Mouse (Mus musculus) macrophage (primary cell): Measurements from ENCODE around the gene Tpst1. TPM values are rescaled to one million over a fixed set of nuclear protein-coding genes. Genes with fewer than 3 reads are reported as not detected.

Experiments used
- H3K27ac ChIP-seq: fragments of 350-480 bp; formaldehyde crosslinking; 2 replicates; pipeline ENCODE4 v1.9.0; 2021
- H3K36me3 ChIP-seq: fragments of 350-480 bp; formaldehyde crosslinking; 2 replicates; pipeline ENCODE4 v1.9.0; 2021; ENCODE audit errors: inconsistent target
- H3K4me3 ChIP-seq: fragments of 350-480 bp; formaldehyde crosslinking; 2 replicates; pipeline ENCODE4 v1.9.0; 2021; ENCODE audit errors: inconsistent target
- H3K79me2 ChIP-seq: fragments of 350-480 bp; formaldehyde crosslinking; 2 replicates; pipeline ENCODE4 v1.9.0; 2021; ENCODE audit errors: inconsistent target
- WGBS: methylation state at CpG from one replicate; pipeline ENCODE4 v1.1.7; 2026; ENCODE audit warnings: inconsistent platforms; ENCODE audit not compliant: missing documents; 5-methylcytosine and 5-hydroxymethylcytosine counted together
- polyA plus RNA-seq: library from polyadenylated mRNA; stranded (reverse); fragments of 250-400 nt; gene quantifications from 3 replicates; pipeline ENCODE4 v1.2.4, GENCODE M21; 2018; ENCODE audit warnings: inconsistent platforms

The Tpst1 gene
- polyA plus RNA-seq, 1 experiment from 2014 or later: 11.0 TPM

DNA sequence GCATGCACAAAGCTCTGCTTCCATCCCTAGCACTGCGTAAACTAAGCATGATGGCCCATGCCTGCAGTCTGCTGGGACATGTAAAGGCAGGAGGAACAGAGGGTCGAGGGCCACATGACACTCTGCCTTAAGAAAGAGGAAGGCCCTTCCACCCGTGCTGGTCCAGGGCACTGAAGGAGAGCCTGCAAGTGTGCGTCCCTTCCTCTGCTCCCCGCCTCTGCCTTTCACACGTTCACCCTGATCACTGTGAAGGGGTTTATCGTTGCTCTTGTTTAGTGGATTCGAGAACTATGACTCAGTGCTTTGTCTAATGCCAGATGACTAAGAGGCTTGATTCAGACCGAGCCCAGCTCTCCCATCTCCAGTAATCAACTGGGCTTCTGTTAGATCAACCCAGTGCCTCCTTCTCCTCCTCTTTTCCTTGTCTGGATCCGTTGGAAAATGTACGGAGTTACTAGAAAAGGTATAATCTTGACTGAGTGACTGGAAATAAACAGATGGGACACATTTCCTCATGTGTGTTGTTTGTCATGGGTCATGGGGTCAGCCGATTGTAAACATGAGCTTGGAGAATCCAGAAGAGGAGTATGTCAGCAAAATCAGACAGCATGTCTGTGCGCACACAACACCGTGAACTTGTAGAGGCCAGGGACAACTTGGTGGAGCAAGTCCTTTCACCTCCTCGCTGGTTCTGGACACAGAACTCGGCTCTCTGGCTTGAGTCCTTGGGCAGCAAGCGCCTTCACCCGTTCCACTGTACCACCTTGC, 16.7 kb downstream of the Tpst1 start:
- Histone ChIP-seq H3K27ac (peak overlapping the region; percentile 78), H3K4me3 (no peak overlapping the region), H3K36me3 (no peaks in the 10 kb centered on the region; the same call in 1 of the 2 replicates), H3K79me2 (peaks cover 87% of the 10 kb centered on the region)
- WGBS: 58% methylated on average over 18 of the region's 18 CpGs

DNA sequence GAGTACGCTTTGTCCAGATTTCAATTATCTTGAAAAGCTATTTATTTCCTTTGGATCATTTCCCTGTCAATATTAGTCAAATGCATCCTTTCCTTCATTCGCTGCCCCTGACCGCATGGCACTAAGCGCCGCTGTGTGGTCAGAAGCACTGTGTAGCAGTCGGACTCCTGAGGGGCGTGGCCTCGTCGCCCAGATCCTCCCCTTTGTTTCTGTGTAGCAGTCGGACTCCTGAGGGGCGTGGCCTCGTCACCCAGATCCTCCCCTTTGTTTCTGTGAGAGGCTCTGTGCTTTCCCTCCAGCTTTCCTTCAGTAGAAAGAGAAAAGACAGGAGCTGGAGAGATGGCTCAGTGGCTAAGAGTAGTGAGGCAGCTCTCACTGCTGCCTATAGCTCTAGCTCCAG, 23.6 kb downstream of the Tpst1 start:
- Histone ChIP-seq H3K79me2 (peaks cover 90% of the 10 kb centered on the region), H3K36me3 (peaks cover 6% of the 10 kb centered on the region), H3K4me3 (no peak overlapping the region), H3K27ac (no peak overlapping the region)
- WGBS: 93% methylated on average over 12 of the region's 12 CpGs

DNA sequence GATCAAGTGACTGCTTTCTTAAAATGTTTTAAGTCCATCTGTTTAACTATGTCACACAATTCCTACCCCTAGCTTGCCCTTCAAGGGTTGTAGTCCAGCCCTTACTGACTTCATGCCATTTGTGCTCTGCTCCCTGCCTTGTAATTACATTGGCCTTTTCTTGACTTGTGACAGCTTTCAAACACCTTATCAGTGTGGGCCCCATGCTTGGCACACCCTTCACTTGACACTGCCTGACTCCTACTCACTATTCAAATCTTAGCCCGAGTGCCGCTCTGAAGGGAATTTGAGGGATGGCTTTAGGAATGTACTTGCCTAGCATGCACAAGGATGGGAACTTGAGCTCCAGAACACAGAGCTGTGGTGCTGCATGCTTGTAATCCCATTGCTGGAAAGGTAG, 24.7 kb downstream of the Tpst1 start:
- no peak overlapping the region for H3K27ac ChIP-seq
- H3K79me2 ChIP-seq: peaks cover 79% of the 10 kb centered on the region
- WGBS: 100% methylated on average over 2 of the region's 2 CpGs
- H3K36me3 ChIP-seq: peaks cover 17% of the 10 kb centered on the region
- no peak overlapping the region for H3K4me3 ChIP-seq

DNA sequence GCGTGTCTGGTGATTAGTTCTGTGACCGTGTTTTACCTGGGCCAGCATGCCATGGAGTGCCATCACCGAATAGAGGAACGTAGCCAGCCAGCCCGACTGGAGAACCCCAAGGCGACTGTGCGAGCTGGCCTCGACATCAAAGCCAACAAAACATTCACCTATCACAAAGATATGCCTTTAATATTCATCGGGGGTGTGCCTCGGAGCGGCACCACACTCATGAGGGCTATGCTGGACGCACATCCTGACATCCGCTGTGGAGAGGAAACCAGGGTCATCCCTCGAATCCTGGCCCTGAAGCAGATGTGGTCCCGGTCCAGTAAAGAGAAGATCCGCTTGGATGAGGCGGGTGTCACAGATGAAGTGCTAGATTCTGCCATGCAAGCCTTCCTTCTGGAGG, 28.6 kb downstream of the Tpst1 start:
- no peak overlapping the region for H3K4me3 ChIP-seq
- H3K36me3 ChIP-seq: peaks cover 41% of the 10 kb centered on the region
- no peak overlapping the region for H3K27ac ChIP-seq
- WGBS: 96% methylated on average over 17 of the region's 17 CpGs
- peaks cover 40% of the 10 kb centered on the region; the same call in 1 of the 2 replicates for H3K79me2 ChIP-seq

DNA sequence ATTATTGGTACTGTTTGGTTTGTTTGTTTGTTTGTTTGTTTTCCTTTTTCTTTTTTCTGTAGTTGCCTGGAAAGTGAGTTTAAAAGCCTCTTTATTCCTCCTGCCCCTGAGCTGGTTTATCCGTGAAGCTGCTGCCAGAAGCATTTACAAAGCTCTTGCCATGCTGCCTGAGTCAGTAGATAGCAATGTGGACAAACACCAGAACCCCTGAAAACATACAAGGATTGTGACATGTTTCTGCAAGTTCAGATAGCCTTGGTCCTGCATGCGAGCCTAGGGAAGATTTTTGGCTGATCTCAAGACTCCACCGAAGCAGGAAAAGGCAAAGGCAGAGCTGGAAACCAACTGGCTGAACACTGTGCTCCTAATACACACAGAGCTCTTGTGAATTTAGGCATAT, 36.2 kb downstream of the Tpst1 start:
- H3K79me2 ChIP-seq: no peaks in the 10 kb centered on the region
- H3K4me3 ChIP-seq: no peak overlapping the region
- WGBS: 98% methylated on average over 3 of the region's 3 CpGs
- H3K27ac ChIP-seq: no peak overlapping the region
- peaks cover 40% of the 10 kb centered on the region for H3K36me3 ChIP-seq

DNA sequence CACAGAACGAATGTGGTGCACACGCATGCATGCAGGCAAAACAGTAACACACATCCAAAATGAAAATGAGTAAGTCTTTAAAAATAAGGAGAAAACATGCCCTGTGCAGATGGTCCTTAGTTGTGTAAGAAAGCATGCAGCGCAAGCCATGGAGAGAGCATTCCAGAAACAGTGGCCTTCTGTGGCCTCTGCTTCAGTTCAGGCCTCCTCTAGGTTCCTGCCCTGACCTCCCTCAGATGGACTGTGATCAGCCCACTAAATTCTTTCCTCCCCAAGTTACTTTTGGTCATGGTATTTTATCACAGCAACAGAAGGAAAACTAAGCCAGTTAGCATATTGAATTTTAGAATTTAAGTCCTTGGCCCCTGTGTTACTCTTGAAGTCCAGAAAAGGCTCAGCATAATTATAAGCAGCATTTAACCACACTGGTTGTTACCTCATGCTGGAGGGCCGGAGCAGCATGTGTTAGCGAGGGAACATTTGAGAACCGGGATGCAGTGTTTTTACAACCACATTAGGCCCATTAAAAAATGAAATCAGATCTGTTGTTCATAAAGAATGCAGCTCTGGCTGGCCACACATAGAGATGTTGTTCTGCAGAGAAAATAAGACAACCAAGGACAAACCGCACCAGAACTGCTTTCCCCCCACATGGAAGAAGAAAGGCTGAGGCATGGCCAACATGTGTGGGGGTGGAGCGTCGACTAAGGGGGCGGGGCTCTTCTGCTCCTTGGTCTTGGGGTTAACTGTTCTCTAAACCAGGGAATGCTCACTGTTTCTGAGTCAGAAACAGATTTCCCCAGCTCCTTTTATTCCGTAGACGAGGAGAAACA, 37.7 kb downstream of the Tpst1 start:
- Histone ChIP-seq H3K4me3 (no peak overlapping the region), H3K36me3 (peaks cover 43% of the 10 kb centered on the region), H3K27ac (no peak overlapping the region), H3K79me2 (no peaks in the 10 kb centered on the region)
- 95% methylated on average over 12 of the region's 12 CpGs for WGBS

DNA sequence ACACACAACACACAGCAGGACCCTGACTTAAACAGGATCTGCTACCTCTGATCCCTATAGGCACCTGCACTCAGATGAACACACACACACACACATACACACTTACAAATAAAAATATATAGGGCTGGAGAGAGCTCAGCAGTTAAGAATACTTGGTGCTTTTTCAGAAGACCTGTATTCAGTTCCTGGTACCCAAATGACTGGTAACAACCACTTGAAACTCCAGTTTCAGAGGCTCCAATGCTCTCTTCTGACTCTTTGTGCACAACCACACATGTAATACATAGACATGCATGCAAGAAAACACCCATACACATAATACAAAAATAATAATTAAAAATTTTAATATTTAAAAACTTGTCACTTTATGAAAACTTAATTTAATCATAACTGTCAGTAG, 39.5 kb downstream of the Tpst1 start:
- Histone ChIP-seq H3K79me2 (peaks cover 8% of the 10 kb centered on the region; the same call in 1 of the 2 replicates), H3K4me3 (no peak overlapping the region), H3K27ac (no peak overlapping the region), H3K36me3 (peaks cover 56% of the 10 kb centered on the region)

DNA sequence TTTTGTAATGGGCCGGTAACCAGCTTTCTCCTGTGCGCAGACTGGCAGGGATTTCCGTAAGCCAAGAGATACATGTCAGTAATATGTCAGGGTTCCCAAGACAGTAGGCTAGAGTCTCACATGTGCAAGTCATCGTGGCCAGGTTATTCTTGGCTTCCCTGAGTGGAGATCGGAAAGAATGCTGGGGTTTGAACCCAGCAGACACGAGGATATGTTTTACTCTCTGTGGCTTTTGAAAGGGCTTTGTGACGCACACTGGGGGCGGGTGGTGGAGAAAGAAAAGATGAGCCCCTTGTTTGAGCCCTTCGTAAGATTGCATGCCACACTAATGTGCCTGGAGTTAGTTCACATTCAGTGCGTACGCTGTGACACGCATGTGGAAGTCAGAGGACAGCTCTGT, 43.0 kb downstream of the Tpst1 start:
- H3K27ac ChIP-seq: no peak overlapping the region
- peaks cover 27% of the 10 kb centered on the region; the same call in 1 of the 2 replicates for H3K79me2 ChIP-seq
- no peak overlapping the region for H3K4me3 ChIP-seq
- H3K36me3 ChIP-seq: peaks cover 33% of the 10 kb centered on the region
- 80% methylated on average over 12 of the region's 12 CpGs for WGBS

DNA sequence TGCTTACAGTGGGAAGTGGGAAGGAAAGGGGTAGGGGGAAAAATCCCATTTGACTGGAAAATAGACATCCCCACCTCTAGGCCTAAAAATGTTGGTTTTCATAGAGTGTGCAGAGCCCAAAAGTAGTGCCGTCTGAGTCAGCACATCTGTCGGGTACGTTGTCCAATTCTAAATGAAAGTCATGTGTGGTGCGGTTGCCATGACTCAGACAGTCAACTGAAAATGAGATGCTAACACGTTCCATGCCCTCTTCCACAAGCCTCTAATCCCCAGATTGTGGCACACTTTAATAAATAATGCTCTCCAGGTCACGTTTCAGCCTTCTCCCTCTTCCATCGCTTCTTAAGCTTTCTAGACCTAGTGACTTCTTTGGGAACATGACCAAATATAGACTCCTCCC, 43.7 kb downstream of the Tpst1 start:
- Histone ChIP-seq H3K4me3 (no peak overlapping the region), H3K27ac (no peak overlapping the region), H3K36me3 (peaks cover 33% of the 10 kb centered on the region), H3K79me2 (peaks cover 27% of the 10 kb centered on the region; the same call in 1 of the 2 replicates)
- WGBS: 93% methylated on average over 7 of the region's 7 CpGs

DNA sequence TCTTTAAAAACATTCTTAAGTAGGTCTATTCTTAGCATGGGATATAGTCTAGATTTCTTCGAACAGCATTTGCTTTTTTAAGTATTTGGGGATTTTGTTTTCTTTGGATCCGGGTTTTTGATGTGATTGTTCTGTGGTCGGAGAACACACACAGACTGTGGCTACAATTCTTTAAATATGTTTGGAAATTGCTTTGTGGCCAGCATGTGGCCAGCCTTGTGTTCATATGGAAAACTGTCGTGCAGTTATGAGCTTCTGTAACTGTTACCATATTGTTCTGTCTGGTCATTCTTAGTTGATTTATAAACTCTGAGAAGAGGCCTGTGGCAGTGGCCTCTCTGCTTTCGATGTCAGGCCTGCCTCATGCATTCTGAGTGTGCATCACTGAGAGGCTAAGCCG, 44.8 kb downstream of the Tpst1 start:
- 93% methylated on average over 6 of the region's 6 CpGs for WGBS
- no peak overlapping the region for H3K4me3 ChIP-seq
- H3K36me3 ChIP-seq: peaks cover 33% of the 10 kb centered on the region
- H3K79me2 ChIP-seq: peaks cover 27% of the 10 kb centered on the region; the same call in 1 of the 2 replicates
- no peak overlapping the region for H3K27ac ChIP-seq

DNA sequence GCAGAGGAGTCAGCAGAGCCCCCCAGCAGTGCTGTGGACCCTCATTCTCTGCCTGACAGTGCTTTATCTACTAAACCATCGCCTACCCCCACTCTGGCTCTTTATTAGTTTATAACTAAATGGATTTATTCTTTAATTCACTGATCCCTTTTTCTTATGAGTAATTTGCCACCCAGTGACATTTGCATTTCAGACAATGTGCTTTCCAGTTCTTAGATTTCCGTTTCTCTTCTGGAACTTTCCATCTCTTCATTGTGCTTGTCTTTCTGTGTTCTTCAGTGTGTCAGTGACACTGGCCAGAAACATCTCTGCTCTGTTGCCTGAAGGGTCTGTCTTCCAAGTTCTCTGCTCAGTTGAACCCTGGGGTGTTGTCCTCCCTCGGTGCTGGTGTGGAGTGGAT, 46.1 kb downstream of the Tpst1 start:
- 91% methylated on average over 3 of the region's 3 CpGs for WGBS
- no peak overlapping the region for H3K27ac ChIP-seq
- H3K36me3 ChIP-seq: peaks cover 37% of the 10 kb centered on the region
- H3K4me3 ChIP-seq: no peak overlapping the region
- H3K79me2 ChIP-seq: peaks cover 27% of the 10 kb centered on the region; the same call in 1 of the 2 replicates

DNA sequence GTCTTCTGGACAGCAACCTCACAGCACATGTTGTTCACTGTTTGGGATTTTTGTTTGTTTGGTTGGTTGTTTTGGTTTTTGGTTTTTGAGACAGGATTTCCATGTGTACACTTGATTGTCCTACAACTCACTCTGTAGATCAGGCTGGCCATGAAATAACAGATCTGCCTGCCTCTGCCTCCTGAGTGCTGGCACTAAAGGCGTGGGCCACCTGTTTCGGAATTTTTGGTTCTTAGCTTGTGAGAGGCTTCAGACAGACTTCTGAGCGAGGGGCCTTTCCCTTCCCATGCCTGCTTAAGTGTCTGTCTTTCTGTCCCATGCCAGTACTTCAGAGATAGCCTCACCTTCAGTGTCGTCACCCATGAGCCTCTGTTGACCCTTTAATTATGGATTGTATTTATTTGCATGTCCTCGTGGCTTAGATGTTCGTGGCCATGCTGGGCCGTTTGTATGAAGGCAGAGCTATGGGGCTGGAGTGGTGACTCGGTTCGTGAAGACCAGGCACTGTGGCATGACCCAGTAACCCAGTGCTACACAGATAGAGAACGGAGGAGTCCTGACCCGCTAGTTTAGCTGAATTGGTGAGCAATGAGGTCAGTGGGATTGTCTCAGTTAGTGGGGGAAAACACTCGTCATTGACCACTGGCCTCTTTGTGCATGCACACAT, 47.1 kb downstream of the Tpst1 start:
- no peak overlapping the region for H3K4me3 ChIP-seq

DNA sequence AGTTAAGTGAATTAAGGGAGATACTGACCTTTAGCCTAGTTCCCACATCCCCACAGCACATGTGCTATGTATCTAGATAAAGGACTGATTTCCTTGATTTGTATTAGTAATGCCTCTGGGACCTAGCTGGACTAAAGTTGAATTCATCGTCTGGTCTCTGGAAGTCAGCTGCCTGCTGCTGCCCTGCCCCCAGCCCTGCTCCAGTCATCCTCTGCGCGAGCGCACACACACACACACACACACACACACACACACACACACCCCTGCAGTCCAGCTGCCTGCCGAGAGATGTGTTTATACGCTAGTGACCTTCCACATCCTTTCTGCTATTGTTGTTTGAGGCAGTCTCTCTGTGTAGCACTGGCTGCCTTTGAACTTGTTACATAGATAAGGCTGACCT, 47.8 kb downstream of the Tpst1 start:
- Histone ChIP-seq H3K4me3 (no peak overlapping the region), H3K36me3 (peaks cover 34% of the 10 kb centered on the region), H3K27ac (no peak overlapping the region), H3K79me2 (peaks cover 27% of the 10 kb centered on the region; the same call in 1 of the 2 replicates)
- WGBS: 88% methylated on average over 6 of the region's 6 CpGs

More for the DNA sequence above, 47.1 kb downstream of the Tpst1 start:
- no peak overlapping the region for H3K27ac ChIP-seq
- peaks cover 27% of the 10 kb centered on the region; the same call in 1 of the 2 replicates for H3K79me2 ChIP-seq
- H3K36me3 ChIP-seq: peaks cover 36% of the 10 kb centered on the region
- 92% methylated on average over 12 of the region's 12 CpGs for WGBS

DNA sequence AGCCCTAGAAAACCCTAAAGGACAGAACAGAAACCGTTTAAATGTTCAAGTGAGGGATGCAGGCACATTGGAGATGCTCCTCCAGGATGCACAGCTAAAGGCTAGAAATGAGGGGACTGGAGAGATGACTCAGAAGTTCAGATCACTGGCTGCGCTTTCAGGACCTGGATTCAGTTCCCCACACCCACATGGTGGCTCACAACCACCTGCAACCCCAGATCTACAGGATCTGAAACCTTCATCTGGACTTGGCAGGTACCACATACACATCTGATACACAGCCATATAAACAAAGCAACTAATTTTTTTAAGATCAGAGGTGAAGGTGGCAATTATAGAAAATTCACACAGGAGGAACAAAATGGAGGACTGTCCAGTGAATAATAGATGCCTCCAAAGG, 49.2 kb downstream of the Tpst1 start:
- H3K4me3 ChIP-seq: no peak overlapping the region
- WGBS: 88% methylated on average over 2 of the region's 2 CpGs
- H3K27ac ChIP-seq: no peak overlapping the region
- peaks cover 22% of the 10 kb centered on the region; the same call in 1 of the 2 replicates for H3K36me3 ChIP-seq
- peaks cover 22% of the 10 kb centered on the region; the same call in 1 of the 2 replicates for H3K79me2 ChIP-seq
